Mouse (Mus musculus): ENCODE data around the gene Tsg101. TPM values are rescaled to one million over a fixed set of nuclear protein-coding genes. Genes with fewer than 3 reads are reported as not detected.

Gene Tsg101
- polyA plus RNA-seq, 1 experiment from 2014 or later: 204 TPM

DNA sequence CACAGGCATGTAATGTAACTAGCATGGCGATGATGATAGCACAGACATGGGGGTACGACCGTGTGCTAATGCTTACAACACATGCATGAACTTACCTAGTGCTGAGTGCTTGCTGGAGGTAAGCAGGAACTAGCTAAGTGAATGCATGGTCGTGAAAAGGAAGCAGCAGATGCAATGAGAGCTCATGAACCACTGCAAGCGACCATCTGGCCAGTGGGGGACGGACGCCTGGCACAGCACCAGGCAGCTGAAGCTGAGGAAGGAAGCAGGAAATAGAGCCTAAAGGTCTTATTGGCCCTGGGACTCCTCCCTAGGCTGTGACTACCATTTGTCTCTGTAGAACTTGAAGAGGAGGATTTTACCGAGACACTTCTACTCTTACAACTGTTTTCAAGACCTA lies 15.0 kb upstream of the Tsg101 start:
- Histone ChIP-seq H3K9me3 (ENCODE audit: control insufficient read depth, low read length) (no peaks in the 10 kb centered on the region), H3K4me1 (ENCODE audit: control insufficient read depth, insufficient read depth, low read length) (no peaks in the 10 kb centered on the region), H3K9ac (ENCODE audit: low read depth, low read length) (no peak overlapping the region), H3K27ac (ENCODE audit: low read depth, low read length) (no peak overlapping the region), H3K27me3 (ENCODE audit: control insufficient read depth, insufficient read depth, low read length) (no peaks in the 10 kb centered on the region), H3K4me3 (ENCODE audit: low read length) (no peak overlapping the region), H3K4me2 (replicated peaks; ENCODE audit: low read depth, low read length) (no peak overlapping the region), H3K36me3 (ENCODE audit: control insufficient read depth, insufficient read depth, low read length) (peaks cover 50% of the 10 kb centered on the region)
- no peak for ATAC-seq (ENCODE audit: low FRiP score, low TSS enrichment)
- WGBS: 60% methylated on average over 8 of the region's 8 CpGs

DNA sequence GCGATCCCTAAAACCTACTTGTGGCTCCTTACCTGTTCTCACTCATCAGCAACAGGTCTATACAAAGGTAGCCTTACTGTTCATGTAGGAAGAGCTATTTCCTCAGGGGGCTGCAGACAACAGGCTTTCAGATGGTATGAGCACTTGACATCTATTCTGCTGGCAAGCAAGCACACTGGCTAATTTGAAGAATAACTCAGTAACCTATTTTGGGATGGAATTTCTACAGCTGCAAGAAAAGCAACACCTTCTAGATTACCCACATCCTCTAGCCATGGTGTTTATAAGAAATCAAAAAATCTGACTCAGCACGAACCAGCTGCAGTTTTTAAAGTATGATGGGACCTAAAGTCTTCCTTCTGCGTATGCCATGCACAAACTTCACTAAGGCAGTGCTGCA lies 11.6 kb upstream of the Tsg101 start:
- Histone ChIP-seq H3K4me2 (replicated peaks; ENCODE audit: low read depth, low read length) (no peak overlapping the region), H3K9me3 (ENCODE audit: control insufficient read depth, low read length) (no peaks in the 10 kb centered on the region), H3K4me3 (ENCODE audit: low read length) (no peak overlapping the region), H3K4me1 (ENCODE audit: control insufficient read depth, insufficient read depth, low read length) (no peaks in the 10 kb centered on the region), H3K27me3 (ENCODE audit: control insufficient read depth, insufficient read depth, low read length) (no peaks in the 10 kb centered on the region), H3K27ac (ENCODE audit: low read depth, low read length) (no peak overlapping the region), H3K36me3 (ENCODE audit: control insufficient read depth, insufficient read depth, low read length) (peaks cover 55% of the 10 kb centered on the region), H3K9ac (ENCODE audit: low read depth, low read length) (no peak overlapping the region)
- WGBS: 99% methylated on average over 3 of the region's 3 CpGs
- ATAC-seq (ENCODE audit: low FRiP score, low TSS enrichment): no peak

DNA sequence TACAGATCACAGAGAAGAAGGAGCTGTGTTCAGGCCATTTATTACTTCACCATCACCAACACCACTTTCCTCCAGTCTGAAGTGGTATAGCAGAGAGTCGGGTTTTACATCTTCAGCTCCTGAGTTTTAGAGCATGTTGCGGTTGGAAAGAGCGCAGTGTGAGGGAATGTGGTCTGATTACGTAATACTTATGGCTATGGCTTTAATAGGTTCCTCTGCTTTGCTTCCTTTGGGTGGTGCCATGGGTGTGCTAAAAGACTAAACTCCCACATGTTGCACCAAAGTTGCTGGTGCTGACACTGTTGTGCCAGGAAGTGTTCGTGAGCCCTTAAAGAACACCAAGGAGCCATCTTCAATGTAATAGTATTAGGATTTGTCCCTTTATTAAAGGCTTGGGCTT lies 8.5 kb upstream of the Tsg101 start:
- Histone ChIP-seq H3K36me3 (ENCODE audit: control insufficient read depth, insufficient read depth, low read length) (peaks cover 40% of the 10 kb centered on the region), H3K4me2 (replicated peaks; ENCODE audit: low read depth, low read length) (no peak overlapping the region)
- 95% methylated on average over 5 of the region's 5 CpGs for WGBS

DNA sequence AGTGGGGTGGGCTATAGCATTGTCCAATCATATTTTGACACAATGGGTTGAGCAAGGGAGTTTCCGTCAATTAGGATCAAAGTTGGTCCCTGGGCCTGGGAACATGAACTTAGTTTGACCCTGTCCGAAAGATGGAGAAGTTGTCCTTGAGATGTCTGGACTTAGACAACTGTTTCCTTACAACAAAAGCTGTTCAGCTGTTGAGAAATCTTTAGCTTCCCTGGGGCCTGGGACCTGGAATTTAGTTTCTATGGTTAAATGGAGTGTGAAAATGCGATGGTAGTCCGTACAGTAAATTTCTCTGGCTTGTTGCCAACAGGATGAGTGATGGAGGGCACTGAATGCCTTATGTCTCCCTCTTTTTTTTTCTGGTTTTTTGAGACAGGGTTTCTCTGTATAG lies 2.3 kb upstream of the Tsg101 start:
- no peaks in the 10 kb centered on the region for H3K27me3 ChIP-seq (ENCODE audit: control insufficient read depth, insufficient read depth, low read length)
- no peak overlapping the region for H3K4me2 ChIP-seq (replicated peaks; ENCODE audit: low read depth, low read length)
- H3K36me3 ChIP-seq (ENCODE audit: control insufficient read depth, insufficient read depth, low read length): peaks cover 4% of the 10 kb centered on the region; the same call in 1 of the 2 replicates
- no peak overlapping the region for H3K9ac ChIP-seq (ENCODE audit: low read depth, low read length)
- WGBS: 71% methylated on average over 4 of the region's 4 CpGs
- no peak for ATAC-seq (ENCODE audit: low FRiP score, low TSS enrichment)
- no peak overlapping the region for H3K27ac ChIP-seq (ENCODE audit: low read depth, low read length)
- H3K9me3 ChIP-seq (ENCODE audit: control insufficient read depth, low read length): no peaks in the 10 kb centered on the region
- peaks cover 14% of the 10 kb centered on the region; the same call in 1 of the 2 replicates for H3K4me1 ChIP-seq (ENCODE audit: control insufficient read depth, insufficient read depth, low read length)
- H3K4me3 ChIP-seq (ENCODE audit: low read length): no peak overlapping the region

More for the DNA sequence above, 8.5 kb upstream of the Tsg101 start:
- no peak overlapping the region for H3K4me3 ChIP-seq (ENCODE audit: low read length)
- no peak for ATAC-seq (ENCODE audit: low FRiP score, low TSS enrichment)
- no peak overlapping the region for H3K9ac ChIP-seq (ENCODE audit: low read depth, low read length)
- no peaks in the 10 kb centered on the region for H3K4me1 ChIP-seq (ENCODE audit: control insufficient read depth, insufficient read depth, low read length)
- H3K27me3 ChIP-seq (ENCODE audit: control insufficient read depth, insufficient read depth, low read length): no peaks in the 10 kb centered on the region
- no peak overlapping the region for H3K27ac ChIP-seq (ENCODE audit: low read depth, low read length)
- H3K9me3 ChIP-seq (ENCODE audit: control insufficient read depth, low read length): no peaks in the 10 kb centered on the region

DNA sequence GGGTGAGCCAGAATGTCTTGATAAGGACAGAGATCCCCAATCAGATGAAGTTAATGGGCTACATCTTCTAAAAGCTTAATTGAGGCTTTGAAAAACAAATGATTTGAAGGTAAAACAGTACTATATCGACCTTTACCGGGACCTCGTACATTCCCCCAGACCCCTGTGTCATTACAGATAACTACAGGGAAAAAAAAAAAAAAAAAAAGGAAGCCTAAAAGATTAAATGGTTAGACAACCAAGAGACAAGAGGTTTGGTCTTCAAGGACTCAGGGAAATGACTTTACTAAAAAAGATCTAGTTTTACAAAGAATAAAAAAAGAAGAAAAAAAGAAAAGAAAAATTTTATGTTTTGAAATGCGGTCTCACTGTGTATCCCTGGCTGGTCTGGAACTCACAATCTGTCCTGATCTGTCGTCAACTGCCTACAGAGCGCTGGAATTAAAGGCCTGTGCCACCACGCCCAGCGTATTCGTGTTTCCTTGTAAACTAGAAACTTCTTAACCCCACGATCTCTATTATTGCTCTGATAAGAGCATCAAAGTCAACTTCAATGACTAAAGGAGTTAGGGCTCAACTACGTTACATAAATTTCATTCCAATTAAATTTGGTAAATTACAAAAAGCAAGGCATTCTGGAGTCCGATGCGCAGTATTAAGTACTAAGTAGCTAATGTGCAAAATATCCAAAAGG lies 944 bp downstream of the Tsg101 start:
- no peaks in the 10 kb centered on the region for H3K9me3 ChIP-seq (ENCODE audit: control insufficient read depth, low read length)
- 15% methylated on average over 13 of the region's 13 CpGs for WGBS
- ATAC-seq (ENCODE audit: low FRiP score, low TSS enrichment): no peak

DNA sequence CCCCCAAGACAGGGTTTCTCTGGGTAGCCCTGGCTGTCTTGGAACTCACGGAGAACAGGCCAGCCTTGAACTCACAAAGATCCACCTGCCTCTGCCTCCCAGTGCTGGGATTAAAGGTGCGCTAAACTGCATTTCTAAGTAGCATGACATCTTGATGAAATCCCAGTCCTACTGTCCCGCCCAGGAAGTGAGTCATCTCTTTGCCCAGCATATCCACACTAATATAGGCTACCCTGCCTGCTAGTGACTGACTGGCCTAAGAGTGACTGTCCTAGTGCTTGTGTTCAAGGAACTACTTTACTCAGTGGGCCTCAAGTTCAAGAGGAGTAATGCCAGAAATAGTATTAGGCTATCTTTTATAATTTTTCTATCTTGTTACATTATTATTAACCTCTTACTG lies 3.4 kb downstream of the Tsg101 start:
- H3K4me1 ChIP-seq (ENCODE audit: control insufficient read depth, insufficient read depth, low read length): peaks cover 14% of the 10 kb centered on the region; the same call in 1 of the 2 replicates
- no peak overlapping the region for H3K4me3 ChIP-seq (ENCODE audit: low read length)
- 90% methylated on average over 3 of the region's 3 CpGs for WGBS
- H3K9ac ChIP-seq (ENCODE audit: low read depth, low read length): no peak overlapping the region
- no peaks in the 10 kb centered on the region for H3K27me3 ChIP-seq (ENCODE audit: control insufficient read depth, insufficient read depth, low read length)
- ATAC-seq (ENCODE audit: low FRiP score, low TSS enrichment): no peak
- H3K36me3 ChIP-seq (ENCODE audit: control insufficient read depth, insufficient read depth, low read length): peaks cover 22% of the 10 kb centered on the region
- no peaks in the 10 kb centered on the region for H3K9me3 ChIP-seq (ENCODE audit: control insufficient read depth, low read length)
- no peak overlapping the region for H3K4me2 ChIP-seq (replicated peaks; ENCODE audit: low read depth, low read length)
- no peak overlapping the region for H3K27ac ChIP-seq (ENCODE audit: low read depth, low read length)

More for the DNA sequence above, 944 bp downstream of the Tsg101 start:
- peak overlapping the region; percentile 67 for H3K4me2 ChIP-seq (replicated peaks; ENCODE audit: low read depth, low read length)
- peaks cover 14% of the 10 kb centered on the region; the same call in 1 of the 2 replicates for H3K4me1 ChIP-seq (ENCODE audit: control insufficient read depth, insufficient read depth, low read length)
- H3K4me3 ChIP-seq (ENCODE audit: low read length): peak overlapping the region; percentile 67
- H3K27ac ChIP-seq (ENCODE audit: low read depth, low read length): peak overlapping the region; percentile 97; the same call in 1 of the 2 replicates
- peak overlapping the region; percentile 86 for H3K9ac ChIP-seq (ENCODE audit: low read depth, low read length)
- no peaks in the 10 kb centered on the region for H3K27me3 ChIP-seq (ENCODE audit: control insufficient read depth, insufficient read depth, low read length)
- no peaks in the 10 kb centered on the region; the same call in 1 of the 2 replicates for H3K36me3 ChIP-seq (ENCODE audit: control insufficient read depth, insufficient read depth, low read length)

DNA sequence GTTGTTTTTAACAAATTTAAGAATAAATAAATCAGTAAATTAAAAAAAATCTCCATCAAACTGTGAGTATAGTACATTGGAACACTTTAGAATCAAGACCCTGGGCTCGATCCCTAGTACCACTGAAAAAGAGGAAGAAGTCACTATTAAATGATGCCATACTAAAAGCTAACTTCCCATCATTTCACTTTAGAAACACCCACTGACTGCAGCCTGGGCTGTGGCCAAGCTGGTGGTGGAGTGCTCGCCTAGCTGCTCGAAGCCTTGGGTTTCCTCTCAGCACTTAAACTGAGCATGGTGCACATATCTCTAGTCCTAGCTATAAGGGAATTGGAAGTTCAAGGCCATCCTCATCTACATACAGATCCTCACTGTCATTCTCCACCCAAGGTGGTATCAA lies 8.5 kb downstream of the Tsg101 start:
- H3K4me3 ChIP-seq (ENCODE audit: low read length): no peak overlapping the region
- no peak overlapping the region for H3K4me2 ChIP-seq (replicated peaks; ENCODE audit: low read depth, low read length)
- no peak overlapping the region for H3K27ac ChIP-seq (ENCODE audit: low read depth, low read length)
- WGBS: 94% methylated on average over 3 of the region's 3 CpGs
- H3K36me3 ChIP-seq (ENCODE audit: control insufficient read depth, insufficient read depth, low read length): peaks cover 71% of the 10 kb centered on the region
- H3K4me1 ChIP-seq (ENCODE audit: control insufficient read depth, insufficient read depth, low read length): no peaks in the 10 kb centered on the region
- no peaks in the 10 kb centered on the region for H3K9me3 ChIP-seq (ENCODE audit: control insufficient read depth, low read length)
- no peak for ATAC-seq (ENCODE audit: low FRiP score, low TSS enrichment)
- no peak overlapping the region for H3K9ac ChIP-seq (ENCODE audit: low read depth, low read length)
- H3K27me3 ChIP-seq (ENCODE audit: control insufficient read depth, insufficient read depth, low read length): no peaks in the 10 kb centered on the region

DNA sequence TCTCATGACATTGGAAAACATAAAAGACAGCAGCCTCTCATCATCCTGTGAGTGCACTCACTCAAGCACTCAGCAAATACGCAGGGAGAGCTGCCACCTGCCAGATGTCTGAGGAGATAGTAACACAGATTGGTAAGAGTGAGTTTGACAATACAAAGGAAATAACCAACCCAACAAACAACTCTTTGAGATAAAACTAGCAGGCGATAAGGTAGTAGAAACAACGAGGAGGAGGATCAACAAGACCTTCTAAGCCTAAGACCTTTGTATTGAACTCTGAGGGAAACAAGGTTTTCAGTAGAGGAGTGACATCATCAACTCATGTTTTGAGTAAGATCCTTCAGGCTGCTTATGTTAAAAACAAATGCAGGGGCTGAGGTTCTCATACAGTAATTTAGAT lies 20.4 kb downstream of the Tsg101 start:
- 93% methylated on average over 3 of the region's 3 CpGs for WGBS
- Histone ChIP-seq H3K4me2 (replicated peaks; ENCODE audit: low read depth, low read length) (no peak overlapping the region), H3K36me3 (ENCODE audit: control insufficient read depth, insufficient read depth, low read length) (peaks cover 81% of the 10 kb centered on the region), H3K27ac (ENCODE audit: low read depth, low read length) (no peak overlapping the region), H3K4me1 (ENCODE audit: control insufficient read depth, insufficient read depth, low read length) (no peaks in the 10 kb centered on the region), H3K27me3 (ENCODE audit: control insufficient read depth, insufficient read depth, low read length) (no peaks in the 10 kb centered on the region), H3K9me3 (ENCODE audit: control insufficient read depth, low read length) (no peaks in the 10 kb centered on the region), H3K9ac (ENCODE audit: low read depth, low read length) (no peak overlapping the region), H3K4me3 (ENCODE audit: low read length) (no peak overlapping the region)
- ATAC-seq (ENCODE audit: low FRiP score, low TSS enrichment): no peak

DNA sequence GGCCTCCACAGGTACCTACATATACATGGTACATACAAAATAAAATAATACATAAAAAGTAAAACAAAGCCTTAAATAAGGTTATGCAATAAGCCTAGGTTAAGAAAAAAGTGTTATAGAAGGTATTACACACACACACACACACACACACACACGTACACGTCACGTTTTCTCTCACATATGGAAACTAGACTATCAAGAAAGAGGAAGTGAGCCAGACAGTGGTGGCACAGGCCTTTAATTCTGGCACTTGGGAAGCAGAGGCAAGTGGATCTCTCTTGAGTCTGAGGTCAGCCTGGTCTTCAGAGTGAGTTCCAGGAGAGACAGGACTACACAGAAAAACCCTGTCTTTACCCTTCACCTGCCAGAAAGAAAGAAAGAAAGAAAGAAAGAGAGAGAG lies 24.3 kb downstream of the Tsg101 start:
- Histone ChIP-seq H3K4me3 (ENCODE audit: low read length) (no peak overlapping the region), H3K9ac (ENCODE audit: low read depth, low read length) (no peak overlapping the region), H3K27me3 (ENCODE audit: control insufficient read depth, insufficient read depth, low read length) (no peaks in the 10 kb centered on the region), H3K9me3 (ENCODE audit: control insufficient read depth, low read length) (no peaks in the 10 kb centered on the region), H3K36me3 (ENCODE audit: control insufficient read depth, insufficient read depth, low read length) (peaks cover 92% of the 10 kb centered on the region), H3K4me1 (ENCODE audit: control insufficient read depth, insufficient read depth, low read length) (no peaks in the 10 kb centered on the region), H3K4me2 (replicated peaks; ENCODE audit: low read depth, low read length) (no peak overlapping the region), H3K27ac (ENCODE audit: low read depth, low read length) (no peak overlapping the region)
- WGBS: 89% methylated on average over 3 of the region's 3 CpGs
- no peak for ATAC-seq (ENCODE audit: low FRiP score, low TSS enrichment)

All from kidney, embryonic 14.5 days (tissue).